Mouse (Mus musculus) midbrain, embryonic 16.5 days (tissue): Measurements from ENCODE around the gene Mkrn3. TPM values are rescaled to one million over a fixed set of nuclear protein-coding genes. Genes with fewer than 3 reads are reported as not detected.

Source experiments
- ATAC-seq: fragments of 200-750 bp; cut with Nextera tagmentation; 2 replicates; pipeline ENCODE4 v1.8.0; 2017; ENCODE audit warnings: moderate TSS enrichment
- H3K27ac ChIP-seq: fragments of 300-500 bp; sonication (generic); 2 replicates; pipeline ENCODE4 v1.5.1; 2014; ENCODE audit warnings: mild to moderate bottlenecking, low read length, mixed read lengths
- H3K27me3 ChIP-seq: fragments of 300-500 bp; sonication (generic); 2 replicates; pipeline ENCODE4 v1.6.1; 2014; ENCODE audit warnings: low read depth, low read length, mixed read lengths; ENCODE audit not compliant: control insufficient read depth, insufficient read depth
- H3K36me3 ChIP-seq: fragments of 300-500 bp; sonication (generic); 2 replicates; pipeline ENCODE4 v1.6.1; 2014; ENCODE audit warnings: mild to moderate bottlenecking, low read length, moderate library complexity, mixed read lengths; ENCODE audit not compliant: control insufficient read depth, insufficient read depth
- H3K4me1 ChIP-seq: fragments of 300-500 bp; sonication (generic); 2 replicates; pipeline ENCODE4 v1.6.1; 2014; ENCODE audit warnings: mild to moderate bottlenecking, low read length, mixed read lengths; ENCODE audit not compliant: control insufficient read depth, insufficient read depth
- H3K4me2 ChIP-seq: fragments of 300-500 bp; sonication (generic); 2 replicates; pipeline ENCODE4 v1.6.1; 2014; ENCODE audit warnings: mild to moderate bottlenecking, low read length, mixed read lengths
- H3K4me3 ChIP-seq: fragments of 300-500 bp; sonication (generic); 2 replicates; pipeline ENCODE4 v1.5.1; 2014; ENCODE audit warnings: low read depth, mild to moderate bottlenecking, low read length, moderate library complexity, mixed read lengths
- H3K9ac ChIP-seq: fragments of 300-500 bp; sonication (generic); 2 replicates; pipeline ENCODE4 v1.6.1; 2014; ENCODE audit warnings: low read depth, low read length, mixed read lengths
- H3K9me3 ChIP-seq: fragments of 300-500 bp; sonication (generic); replicated peaks from 2 replicates; pipeline ENCODE4 v1.6.1; 2014; ENCODE audit warnings: mild to moderate bottlenecking, low read length, mixed read lengths; ENCODE audit not compliant: control insufficient read depth, poor library complexity, severe bottlenecking
- WGBS: fragments of 180-500 bp; shearing (Covaris S2); extraction: QIAGEN DNeasy Blood & Tissue Kit; methylation state at CpG from one replicate; pipeline ENCODE4 v1.1.7; 2014; 5-methylcytosine and 5-hydroxymethylcytosine counted together
- polyA plus RNA-seq: library from polyadenylated mRNA; unstranded; fragments of >200 nt; fragmentation: Nextera tagmentation; extraction: Ambion mirVana; gene quantifications from 2 replicates; pipeline ENCODE4 v1.2.1, GENCODE M21; 2015

The Mkrn3 gene
- polyA plus RNA-seq, 1 experiment from 2014 or later, result 28.6 TPM

GRCm38 (mm10) chr7:62406573-62407050 is 13.3 kb downstream of the Mkrn3 start:
- no peaks in the 10 kb centered on the region for H3K27me3 ChIP-seq
- 31% methylated on average over 19 of the region's 19 CpGs for WGBS
- H3K9me3 ChIP-seq, result no peaks in the 10 kb centered on the region
- H3K27ac ChIP-seq, result no peak overlapping the region
- no peaks in the 10 kb centered on the region for H3K4me1 ChIP-seq
- 0 out of 2 replicates have a peak, but pooled peaks have one; percentile 42 for ATAC-seq
- peak overlapping the region; percentile 54 for H3K4me2 ChIP-seq
- H3K9ac ChIP-seq, result peak overlapping the region; percentile 53; the same call in 1 of the 2 replicates
- H3K4me3 ChIP-seq, result peak overlapping the region; percentile 37
- no peaks in the 10 kb centered on the region for H3K36me3 ChIP-seq

GRCm38 (mm10) chr7:62392202-62392601 is 27.7 kb downstream of the Mkrn3 start:
- Histone ChIP-seq H3K27ac (no peak overlapping the region), H3K9ac (no peak overlapping the region), H3K9me3 (no peaks in the 10 kb centered on the region; the same call in 1 of the 2 replicates), H3K4me2 (no peak overlapping the region), H3K4me3 (no peak overlapping the region), H3K27me3 (no peaks in the 10 kb centered on the region), H3K4me1 (no peaks in the 10 kb centered on the region), H3K36me3 (no peaks in the 10 kb centered on the region)
- no peak for ATAC-seq
- WGBS, result 34% methylated on average over 1 of the region's 1 CpGs

GRCm38 (mm10) chr7:62388291-62388690 is 31.6 kb downstream of the Mkrn3 start:
- ATAC-seq, result no peak
- Histone ChIP-seq H3K4me2 (no peak overlapping the region), H3K4me1 (no peaks in the 10 kb centered on the region), H3K4me3 (no peak overlapping the region), H3K27me3 (no peaks in the 10 kb centered on the region), H3K9me3 (no peaks in the 10 kb centered on the region; the same call in 1 of the 2 replicates), H3K9ac (no peak overlapping the region), H3K36me3 (no peaks in the 10 kb centered on the region), H3K27ac (no peak overlapping the region)
- WGBS, result 50% methylated on average over 4 of the region's 4 CpGs

GRCm38 (mm10) chr7:62382391-62382790 is 37.5 kb downstream of the Mkrn3 start:
- Histone ChIP-seq H3K4me2 (no peak overlapping the region), H3K9me3 (peaks cover 6% of the 10 kb centered on the region), H3K4me1 (peaks cover 8% of the 10 kb centered on the region), H3K36me3 (no peaks in the 10 kb centered on the region), H3K27ac (no peak overlapping the region), H3K4me3 (no peak overlapping the region), H3K9ac (no peak overlapping the region), H3K27me3 (no peaks in the 10 kb centered on the region)
- 17% methylated on average over 2 of the region's 2 CpGs for WGBS
- peak; percentile 69; the same call in 1 of the 2 replicates for ATAC-seq

- WGBS, result 84% methylated on average over 9 of the region's 9 CpGs
- Histone ChIP-seq H3K4me1 (peaks cover 8% of the 10 kb centered on the region), H3K4me3 (peak overlapping the region; percentile 63), H3K36me3 (no peaks in the 10 kb centered on the region), H3K9ac (peak overlapping the region; percentile 87), H3K27me3 (no peaks in the 10 kb centered on the region), H3K4me2 (peak overlapping the region; percentile 60), H3K9me3 (peaks cover 6% of the 10 kb centered on the region; the same call in 1 of the 2 replicates), H3K27ac (0 out of 2 replicates have a peak overlapping the region, but pooled peaks have one; percentile 2)
- no peak for ATAC-seq
Measured at GRCm38 (mm10) chr7:62378529-62378928, 41.4 kb downstream of the Mkrn3 start.

GRCm38 (mm10) chr7:62377313-62377712 is 42.6 kb downstream of the Mkrn3 start:
- Histone ChIP-seq H3K27me3 (no peaks in the 10 kb centered on the region), H3K27ac (peak overlapping the region; percentile 79), H3K9ac (peak overlapping the region; percentile 87), H3K4me1 (peaks cover 8% of the 10 kb centered on the region), H3K36me3 (no peaks in the 10 kb centered on the region), H3K9me3 (peaks cover 6% of the 10 kb centered on the region; the same call in 1 of the 2 replicates), H3K4me3 (peak overlapping the region; percentile 63), H3K4me2 (peak overlapping the region; percentile 60)
- peak; percentile 49 for ATAC-seq
- 33% methylated on average over 14 of the region's 14 CpGs for WGBS

- peak; percentile 97 for ATAC-seq
- no peaks in the 10 kb centered on the region for H3K36me3 ChIP-seq
- H3K4me2 ChIP-seq, result peak within 1 kb of the TSS; percentile 60
- H3K27me3 ChIP-seq, result no peaks in the 10 kb centered on the region
- peaks cover 8% of the 10 kb centered on the region for H3K4me1 ChIP-seq
- peak within 1 kb of the TSS; percentile 87 for H3K9ac ChIP-seq
- peak within 1 kb of the TSS; percentile 63 for H3K4me3 ChIP-seq
- 30% methylated on average over 31 of the region's 31 CpGs for WGBS
- peak within 1 kb of the TSS; percentile 79 for H3K27ac ChIP-seq
- H3K9me3 ChIP-seq, result peaks cover 6% of the 10 kb centered on the region; the same call in 1 of the 2 replicates
Measured at GRCm38 (mm10) chr7:62376510-62377304, 43.2 kb downstream of the Mkrn3 start, which contains the start of gene Magel2. Gene Magel2, plus strand, starts transcription at chr7:62377010.

GRCm38 (mm10) chr7:62375658-62376057 is 44.3 kb downstream of the Mkrn3 start:
- H3K36me3 ChIP-seq, result no peaks in the 10 kb centered on the region
- H3K27ac ChIP-seq, result no peak overlapping the region
- no peak overlapping the region for H3K9ac ChIP-seq
- ATAC-seq, result no peak
- peaks cover 8% of the 10 kb centered on the region for H3K4me1 ChIP-seq
- peaks cover 6% of the 10 kb centered on the region; the same call in 1 of the 2 replicates for H3K9me3 ChIP-seq
- H3K27me3 ChIP-seq, result no peaks in the 10 kb centered on the region
- no peak overlapping the region for H3K4me3 ChIP-seq
- WGBS, result 32% methylated on average over 4 of the region's 4 CpGs
- H3K4me2 ChIP-seq, result no peak overlapping the region; the same call in 1 of the 2 replicates
